Mouse (Mus musculus): Measurements from ENCODE around the gene Otx2. TPM values are rescaled to one million over a fixed set of nuclear protein-coding genes. Genes with fewer than 3 reads are reported as not detected.
"Not testable (repeated sequence)": the region's sequence is repeated elsewhere in the genome, so short reads cannot be mapped to it uniquely, and the experiment has no call there.

Otx2 gene
- total RNA-seq, 2 experiments from 2014 or later = not detected

- intact Hi-C loops (cut with DNase I) = no loop called here
- no peak for DNase-seq
These were observed 18.4 kb downstream of the Otx2 start for GRCm38 (mm10) chr14:48655073-48655791.

- DNase-seq = no peak
- intact Hi-C loops (cut with DNase I) = no loop called here
These were observed 19.0 kb downstream of the Otx2 start for GRCm38 (mm10) chr14:48654551-48655072.

GRCm38 (mm10) chr14:48653676-48654510, 19.7 kb downstream of the Otx2 start:
- DNase-seq = no peak
- intact Hi-C loops (cut with DNase I) = no loop called here

GRCm38 (mm10) chr14:48653081-48653480, 20.5 kb downstream of the Otx2 start:
- no peak for DNase-seq
- intact Hi-C loops (cut with DNase I) = no loop called here

GRCm38 (mm10) chr14:48652256-48652655, 21.4 kb downstream of the Otx2 start:
- no peak for DNase-seq
- intact Hi-C loops (cut with DNase I) = no loop called here

- DNase-seq = no peak
- intact Hi-C loops (cut with DNase I) = no loop called here
These were observed 22.0 kb downstream of the Otx2 start for GRCm38 (mm10) chr14:48651471-48652211.

- intact Hi-C loops (cut with DNase I) = no loop called here
- DNase-seq = no peak
These were observed 31.9 kb downstream of the Otx2 start for GRCm38 (mm10) chr14:48641462-48642395.

GRCm38 (mm10) chr14:48633141-48633540, 40.5 kb downstream of the Otx2 start:
- DNase-seq = no peak
- intact Hi-C loops (cut with DNase I) = no loop called here

- intact Hi-C loops (cut with DNase I) = no loop called here
- DNase-seq = no peak
These were observed 41.3 kb downstream of the Otx2 start for GRCm38 (mm10) chr14:48632335-48632734.

- DNase-seq = no peak
- intact Hi-C loops (cut with DNase I) = no loop called here
These were observed 42.1 kb downstream of the Otx2 start for GRCm38 (mm10) chr14:48631486-48631885.

GRCm38 (mm10) chr14:48629404-48629803, 44.2 kb downstream of the Otx2 start:
- DNase-seq = no peak
- intact Hi-C loops (cut with DNase I) = no loop called here

- intact Hi-C loops (cut with DNase I) = no loop called here
- DNase-seq = no peak
These were observed 47.3 kb downstream of the Otx2 start for GRCm38 (mm10) chr14:48626271-48626670.

GRCm38 (mm10) chr14:48625331-48625694, 48.3 kb downstream of the Otx2 start:
- intact Hi-C loops (cut with DNase I) = no loop called here
- DNase-seq = no peak

- intact Hi-C loops (cut with DNase I) = no loop called here
- DNase-seq = peak in 1 of 2 experiments; percentile 6
These were observed 48.9 kb downstream of the Otx2 start for GRCm38 (mm10) chr14:48624596-48625330.

GRCm38 (mm10) chr14:48622726-48623125, 50.9 kb downstream of the Otx2 start:
- DNase-seq; intact Hi-C loops (cut with DNase I): not testable (repeated sequence)

- no peak for DNase-seq
These were observed 57.3 kb downstream of the Otx2 start for GRCm38 (mm10) chr14:48616361-48616760.

GRCm38 (mm10) chr14:48608641-48609310, 64.8 kb downstream of the Otx2 start:
- DNase-seq = no peak
- intact Hi-C loops (cut with DNase I) = no loop called here

More at GRCm38 (mm10) chr14:48616361-48616760, 57.3 kb downstream of the Otx2 start:
- intact Hi-C loops (cut with DNase I) = no loop called here

Data from gastrocnemius, postnatal 36 days (tissue).